Mouse (Mus musculus): ENCODE data around the gene Gm10413.
"Not testable (repeated sequence)": the region's sequence is repeated elsewhere in the genome, so short reads cannot be mapped to it uniquely, and the experiment has no call there.

Gene Gm10413

DNA sequence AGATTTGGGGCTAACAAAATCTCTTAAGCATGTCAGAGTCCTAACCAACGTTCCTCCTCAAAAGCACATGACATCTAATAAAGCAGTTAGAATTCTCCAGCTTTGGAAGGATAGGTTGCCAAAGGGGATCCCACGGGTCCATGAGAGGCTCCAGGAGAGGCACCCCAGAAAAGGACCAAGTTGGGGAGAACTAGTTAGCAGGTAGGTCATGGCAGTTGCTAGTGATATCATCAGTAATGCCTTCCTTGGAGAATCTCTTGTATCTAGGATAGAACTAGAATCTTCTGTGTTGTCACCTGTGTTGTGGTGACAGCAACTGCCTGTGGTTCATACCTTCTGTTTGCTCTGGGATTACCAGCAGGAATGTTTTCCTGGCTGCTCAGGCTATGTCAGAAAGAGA lies at the start of gene Gm10413:
Gm10413 (plus strand) TSS at position 301 of the 400 bp plus-strand sequence.
- DNase-seq, result not testable (repeated sequence)

DNA sequence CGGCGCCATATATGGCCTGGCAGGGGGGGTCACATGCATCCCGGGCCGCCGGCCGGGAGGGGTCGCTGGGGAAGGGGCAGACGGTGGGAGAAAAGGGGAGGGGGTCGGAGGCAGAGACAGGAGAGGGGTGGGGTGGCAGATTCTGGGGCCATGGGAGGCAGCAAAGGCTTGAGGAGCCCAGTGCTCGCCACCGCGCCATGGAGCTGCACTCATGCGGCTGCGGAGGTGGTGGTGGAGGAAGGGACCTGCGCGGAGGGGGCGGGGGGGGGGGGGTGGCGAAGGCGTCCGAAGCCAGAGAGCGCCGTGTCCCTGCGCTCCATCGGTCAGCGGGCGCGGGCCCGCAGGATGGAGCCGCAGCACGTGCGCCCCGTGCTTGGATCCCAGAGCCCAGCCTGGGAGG lies 17.4 kb downstream of the Gm10413 start, which contains the start of gene Gm10409:
Gm10409 (plus strand) TSS at position 301 of the 400 bp plus-strand sequence.
- not testable (repeated sequence) for DNase-seq

GRCm38 (mm10) chr14:3427803-3428202 lies 32.9 kb downstream of the Gm10413 start, which contains the start of gene Gm3005:
Gm3005 (plus strand) TSS chr14:3428103.
- DNase-seq, result not testable (repeated sequence)

GRCm38 (mm10) chr14:3449079-3449478 lies 54.2 kb downstream of the Gm10413 start, which contains the start of gene Gm10408:
Gm10408 (plus strand) TSS chr14:3449379.
- not testable (repeated sequence) for DNase-seq
